Mouse (Mus musculus) subcutaneous adipose tissue, adult 2 months (tissue): Measurements from ENCODE around the gene 3110082J24Rik. TPM values are rescaled to one million over a fixed set of nuclear protein-coding genes. Genes with fewer than 3 reads are reported as not detected.

Experiments
- polyA plus RNA-seq: library from polyadenylated mRNA; depleted of rRNA; stranded (reverse); fragments of >200 nt; gene quantifications from 2 replicates; pipeline ENCODE4 v1.2.3, GENCODE M21; 2012; ENCODE audit warnings: low replicate concordance; rRNA removed

The 3110082J24Rik gene
- polyA plus RNA-seq: not detected in 2 replicates

GRCm38 (mm10) chr5:30105668-30106300, at the start of gene 3110082J24Rik:
3110082J24Rik (minus strand) TSS chr5:30106086.

GRCm38 (mm10) chr5:30154474-30155394, 48.8 kb upstream of the 3110082J24Rik start, which contains the start of the genes Hadha and Hadhb:
Hadha (minus strand) TSS chr5:30155162.
Hadhb (plus strand) TSS chr5:30155248.

GRCm38 (mm10) chr5:30104841-30105667, 832 bp downstream of the 3110082J24Rik start, which contains the start of gene Garem2:
Garem2 (plus strand) TSS chr5:30105161.

GRCm38 (mm10) chr5:30072825-30073821, 32.8 kb downstream of the 3110082J24Rik start, which contains the start of gene Tyms:
Tyms (minus strand) TSS chr5:30073617.

Other genes starting within 250 kb of the 3110082J24Rik start
- 0.10 TPM in 1 of 2 replicates, not detected in the other for gene Il6, start 93.0 kb downstream of the 3110082J24Rik start, polyA plus RNA-seq
- gene Tyms, start 32.5 kb downstream of the 3110082J24Rik start, polyA plus RNA-seq: 11.1 and 33.4 TPM in 2 replicates
- 0.13 and 0.15 TPM in 2 replicates for gene Garem2, start 925 bp downstream of the 3110082J24Rik start, polyA plus RNA-seq
- gene Hadha, start 49.1 kb upstream of the 3110082J24Rik start, polyA plus RNA-seq: 103 and 148 TPM in 2 replicates
- gene Hadhb, start 49.2 kb upstream of the 3110082J24Rik start, polyA plus RNA-seq: 261 and 431 TPM in 2 replicates
- not detected in 2 replicates for gene Adgrf3, start 99.6 kb upstream of the 3110082J24Rik start, polyA plus RNA-seq
- gene Selenoi, start 126.5 kb upstream of the 3110082J24Rik start, polyA plus RNA-seq: 37.8 and 41.3 TPM in 2 replicates
- gene Drc1, start 175.3 kb upstream of the 3110082J24Rik start, polyA plus RNA-seq: 0.09 TPM in 1 of 2 replicates, not detected in the other